Mouse (Mus musculus) frontal cortex, adult 2 months (tissue): ENCODE data around the gene Snip1. TPM values are rescaled to one million over a fixed set of nuclear protein-coding genes. Genes with fewer than 3 reads are reported as not detected.

Experiments used
- DNase-seq, 2 experiments: peaks; one replicate each; pipeline ENCODE4 v3.0.0; 2022; ENCODE audit warnings: low spot score in 1 of 2; ENCODE audit errors: extremely low spot score in 1 of 2
- polyA plus RNA-seq: library from polyadenylated mRNA; depleted of rRNA; stranded (reverse); fragments of >200 nt; gene quantifications from 2 replicates; pipeline ENCODE4 v1.2.3, GENCODE M21; 2012; rRNA removed

The Snip1 gene
- polyA plus RNA-seq = 11.6 and 12.0 TPM in 2 replicates

GRCm38 (mm10) chr4:125066490-125067370 is at the start of gene Snip1:
Gene Snip1, plus strand, starts transcription at chr4:125066672.
- peak; percentile 89 to 97 for DNase-seq

GRCm38 (mm10) chr4:125017431-125017830 is 49.0 kb upstream of the Snip1 start:
- DNase-seq = no peak

- peak in 1 of 2 experiments; percentile 36 for DNase-seq
Observed at GRCm38 (mm10) chr4:125020780-125021538, 45.5 kb upstream of the Snip1 start.

DNA sequence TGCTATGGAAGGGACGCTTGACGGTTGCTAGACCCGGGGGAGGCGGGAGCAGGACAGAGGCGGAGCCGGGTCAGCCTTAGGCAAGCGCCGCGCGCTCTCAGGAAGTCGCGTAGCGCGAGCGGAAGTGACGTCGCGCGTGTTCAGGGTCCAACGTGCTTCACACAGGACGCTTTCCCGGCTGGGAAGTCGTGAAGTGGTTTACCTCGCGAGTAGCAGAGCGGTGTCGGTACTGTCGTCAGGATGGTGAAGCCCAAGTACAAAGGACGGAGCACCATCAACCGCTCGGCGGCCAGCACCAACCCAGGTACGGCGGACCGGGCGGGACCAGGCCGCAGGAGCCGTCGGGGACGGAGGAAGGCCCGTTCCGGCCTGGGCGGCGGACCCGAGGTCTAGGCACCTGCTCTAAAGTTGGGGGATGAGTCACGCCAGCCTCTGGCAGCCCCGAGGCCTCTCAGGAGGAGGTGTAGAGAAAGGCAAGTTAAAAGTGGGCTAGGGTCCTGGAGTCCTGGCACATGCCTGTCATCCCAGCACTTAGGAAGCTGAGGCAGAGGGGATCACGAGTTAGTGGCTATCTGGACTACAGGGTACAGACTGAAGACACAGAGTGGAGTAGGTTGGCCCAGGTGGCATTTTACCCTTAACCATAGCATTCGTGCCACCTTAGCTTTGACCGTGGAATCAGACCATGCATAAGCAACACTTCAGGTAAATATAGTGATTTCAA is 36.4 kb upstream of the Snip1 start:
- DNase-seq = peak; percentile 86 to 93

DNA sequence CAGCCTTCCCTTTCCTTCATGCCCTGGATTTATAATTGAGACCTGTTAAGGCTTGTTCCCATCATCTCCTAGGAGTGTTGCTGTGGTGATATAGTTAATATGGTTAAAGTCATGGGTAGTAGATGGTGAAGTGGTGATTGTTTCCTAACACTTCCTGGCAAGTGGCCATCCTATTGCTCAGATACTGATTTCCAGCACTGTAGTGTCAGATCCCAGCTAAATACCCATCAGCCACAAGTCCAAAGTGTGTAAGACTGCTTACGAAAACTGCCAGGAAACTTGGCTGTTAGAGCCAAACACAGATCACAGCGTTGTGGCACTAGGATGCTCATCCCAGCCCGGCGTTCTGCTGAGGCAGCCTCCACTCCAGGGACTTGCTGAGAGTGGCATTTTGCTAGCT is 32.1 kb upstream of the Snip1 start:
- DNase-seq = no peak

DNA sequence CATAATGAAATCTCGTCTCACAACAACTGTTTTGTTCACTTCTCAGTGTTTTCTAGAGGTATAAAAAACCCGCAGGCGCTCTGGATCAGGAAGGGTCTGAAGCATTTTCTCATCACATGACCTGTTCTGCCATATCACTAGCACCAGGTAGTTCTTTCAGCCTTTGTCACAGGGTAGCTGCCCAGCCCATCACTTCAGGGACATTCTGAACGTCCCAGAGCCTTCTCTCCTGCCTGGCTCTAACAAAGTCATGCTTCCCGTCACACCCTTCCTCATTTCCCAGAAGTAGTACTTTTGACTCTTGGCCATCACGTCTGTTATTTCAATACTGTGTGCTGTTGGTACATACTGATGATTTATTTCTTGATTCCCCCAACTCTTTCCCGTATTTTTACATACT is 22.0 kb upstream of the Snip1 start:
- DNase-seq = no peak

GRCm38 (mm10) chr4:125055385-125055784 is 11.1 kb upstream of the Snip1 start:
- DNase-seq = no peak

- no peak for DNase-seq
Observed at GRCm38 (mm10) chr4:125056476-125056875, 10.0 kb upstream of the Snip1 start.

DNA sequence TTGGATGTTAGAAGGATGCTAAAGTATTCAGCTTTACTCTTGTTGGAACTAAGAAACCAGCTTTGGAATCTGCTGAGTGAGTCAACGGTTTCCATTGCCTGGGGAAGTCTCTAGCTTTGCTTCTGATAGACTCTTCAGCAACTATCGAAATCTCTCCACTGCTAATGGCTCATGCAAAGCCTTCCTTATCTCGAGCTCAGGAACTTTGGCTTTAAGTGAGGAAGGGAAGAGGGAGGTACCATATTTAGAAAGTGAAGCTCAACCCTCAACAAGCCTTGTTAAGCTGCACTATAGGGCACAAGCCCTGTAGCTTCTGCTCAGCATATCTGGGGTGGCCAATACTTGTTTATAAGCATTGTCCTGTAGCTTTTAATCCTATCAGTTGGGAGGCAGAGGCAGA is 9.2 kb upstream of the Snip1 start:
- no peak for DNase-seq

- no peak for DNase-seq
Observed at GRCm38 (mm10) chr4:125058033-125058432, 8.4 kb upstream of the Snip1 start.

GRCm38 (mm10) chr4:125059025-125059424 is 7.4 kb upstream of the Snip1 start:
- DNase-seq = peak in 1 of 2 experiments; percentile 66

DNA sequence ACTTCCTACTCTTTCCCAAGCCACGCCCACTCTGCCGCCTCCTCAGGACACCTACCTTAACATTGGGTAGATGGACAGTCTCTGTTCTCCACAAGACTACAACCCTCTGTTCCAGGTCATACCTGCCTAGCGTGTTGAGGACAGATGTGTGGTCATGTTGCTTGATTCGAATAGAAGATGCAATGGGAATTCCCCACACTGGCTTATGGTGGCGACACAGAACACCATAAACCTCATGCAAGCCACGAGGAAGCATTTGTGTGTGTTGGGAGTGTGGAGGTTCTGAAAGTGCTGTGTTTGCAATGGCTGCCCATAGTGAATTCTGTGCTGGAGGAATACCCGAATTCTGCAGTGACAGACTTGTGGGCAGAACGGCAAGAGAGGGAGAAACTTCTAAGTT is 2.6 kb upstream of the Snip1 start:
- no peak for DNase-seq

DNA sequence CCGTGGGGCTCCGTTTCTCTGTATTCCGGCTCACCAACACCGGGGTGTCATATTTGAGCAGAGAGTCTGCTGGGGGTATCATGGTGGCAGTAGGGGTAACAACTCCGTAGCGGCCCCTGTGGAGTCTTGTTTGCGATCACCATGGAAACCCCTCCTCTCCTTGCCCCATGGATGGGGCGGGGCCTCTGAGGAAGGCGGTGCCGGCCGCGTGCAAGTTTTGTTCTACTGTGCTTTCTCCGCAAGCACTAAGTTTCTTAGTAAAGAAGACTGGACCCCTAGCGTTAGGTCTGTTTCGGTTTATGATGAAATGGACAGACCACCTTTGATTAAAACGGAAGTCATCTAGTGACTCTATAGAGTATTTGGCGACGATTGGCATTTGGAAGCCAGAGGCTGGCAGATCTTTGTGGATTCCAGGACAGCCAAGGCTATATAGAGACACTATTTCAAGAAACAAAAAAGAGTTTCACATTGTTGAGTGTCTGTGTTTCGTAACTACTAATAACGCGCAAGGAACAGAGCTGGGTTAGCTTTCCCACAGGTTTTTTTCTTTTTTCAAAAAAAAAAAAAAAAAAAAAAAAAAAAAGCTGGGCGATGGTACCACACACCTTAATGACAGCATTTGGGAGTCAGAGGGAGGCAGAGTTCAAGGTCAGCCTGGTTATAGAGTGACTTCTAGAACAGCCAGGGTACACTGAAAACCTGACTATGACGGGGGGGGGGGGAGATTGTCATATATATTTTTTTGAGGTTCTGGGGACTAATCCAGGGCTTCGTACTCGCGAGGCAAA is 760 bp upstream of the Snip1 start, which contains the start of gene Dnali1:
Gene Dnali1, minus strand, starts transcription at position 187 of the 791 bp plus-strand sequence.
- DNase-seq = peak in 1 of 2 experiments; percentile 37

DNA sequence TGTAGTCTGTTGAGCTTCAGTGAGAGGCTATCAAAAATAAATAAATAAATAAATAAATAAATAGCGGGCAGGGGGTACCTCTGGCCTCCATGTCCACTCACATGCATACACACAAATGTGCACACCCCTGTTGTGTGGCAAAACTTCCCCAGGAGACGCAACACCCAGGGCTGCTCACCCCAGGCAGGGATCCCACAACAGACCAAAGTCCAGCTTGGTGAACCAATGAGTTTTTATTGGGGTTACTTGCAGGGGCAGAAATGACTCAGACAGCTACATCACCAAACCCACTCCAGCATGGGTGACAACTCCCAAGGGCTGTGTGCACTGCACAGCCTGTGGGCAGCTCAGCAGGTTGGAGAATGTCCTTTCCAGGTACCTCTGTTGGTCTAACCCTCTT is 11.2 kb downstream of the Snip1 start:
- no peak for DNase-seq

DNA sequence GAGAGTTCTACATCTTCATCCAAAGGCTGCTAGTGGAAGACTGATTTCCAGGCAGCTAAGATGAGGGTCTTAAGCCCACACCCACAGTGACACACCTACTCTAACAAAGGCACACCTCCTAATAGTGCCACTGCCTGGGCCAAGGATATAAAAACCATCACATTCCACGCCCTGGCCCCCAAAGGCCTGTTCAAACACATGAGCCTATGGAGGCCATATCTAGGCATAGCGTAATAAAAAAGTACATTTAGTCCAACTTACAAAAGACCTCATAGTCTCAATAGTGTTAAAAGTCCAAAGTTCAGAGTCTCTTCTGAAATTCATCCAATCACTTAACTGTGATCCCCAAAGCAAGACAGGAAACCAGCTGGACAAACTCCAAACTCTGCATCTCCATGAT is 12.2 kb downstream of the Snip1 start:
- DNase-seq = no peak

DNA sequence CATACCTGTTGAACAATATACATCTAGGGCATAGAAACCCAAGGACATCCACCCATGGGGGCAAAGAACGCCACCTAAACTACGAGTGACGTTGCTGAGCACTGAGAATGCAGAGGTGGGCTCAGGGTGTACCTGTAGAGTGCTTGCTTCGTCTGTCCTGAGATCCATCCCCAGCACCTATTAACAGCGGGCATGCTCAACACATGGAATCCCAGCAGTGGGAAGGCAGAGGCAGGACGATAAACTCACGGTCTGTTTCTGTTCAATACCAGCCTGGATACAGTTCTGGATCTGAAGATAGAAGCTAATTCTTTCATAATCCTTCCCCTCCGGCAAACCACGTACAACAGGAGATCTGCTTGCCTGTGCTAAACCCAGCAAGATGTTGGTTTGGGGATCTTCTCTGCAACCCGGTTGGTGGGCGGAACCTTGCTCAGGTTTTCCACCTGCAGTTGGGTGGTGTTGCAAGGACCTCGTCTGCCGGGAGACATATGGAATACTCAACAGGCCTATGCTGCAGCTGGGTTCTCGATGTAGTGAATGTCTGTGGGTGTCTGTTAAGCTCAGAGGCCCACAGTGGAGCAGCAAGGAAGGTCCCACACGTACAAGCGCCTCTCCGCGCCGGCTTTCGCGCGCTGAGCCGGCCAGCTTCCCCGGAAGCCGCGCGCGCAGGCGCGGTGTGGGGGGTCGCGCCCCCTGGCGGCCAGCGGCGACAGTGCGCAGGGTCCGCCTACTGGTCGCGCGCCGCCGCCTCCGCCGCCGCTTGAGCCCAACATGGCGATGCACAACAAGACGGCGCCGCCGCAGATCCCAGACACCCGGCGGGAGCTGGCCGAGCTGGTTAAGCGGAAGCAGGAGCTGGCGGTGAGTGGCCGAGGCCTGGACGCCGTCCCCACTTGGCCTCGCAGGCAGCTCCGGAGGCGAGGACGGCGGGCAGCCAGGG is 18.2 kb downstream of the Snip1 start, which contains the start of gene Meaf6:
Gene Meaf6, plus strand, starts transcription at position 732 of the 943 bp plus-strand sequence.
- DNase-seq = peak; percentile 72 to 94

DNA sequence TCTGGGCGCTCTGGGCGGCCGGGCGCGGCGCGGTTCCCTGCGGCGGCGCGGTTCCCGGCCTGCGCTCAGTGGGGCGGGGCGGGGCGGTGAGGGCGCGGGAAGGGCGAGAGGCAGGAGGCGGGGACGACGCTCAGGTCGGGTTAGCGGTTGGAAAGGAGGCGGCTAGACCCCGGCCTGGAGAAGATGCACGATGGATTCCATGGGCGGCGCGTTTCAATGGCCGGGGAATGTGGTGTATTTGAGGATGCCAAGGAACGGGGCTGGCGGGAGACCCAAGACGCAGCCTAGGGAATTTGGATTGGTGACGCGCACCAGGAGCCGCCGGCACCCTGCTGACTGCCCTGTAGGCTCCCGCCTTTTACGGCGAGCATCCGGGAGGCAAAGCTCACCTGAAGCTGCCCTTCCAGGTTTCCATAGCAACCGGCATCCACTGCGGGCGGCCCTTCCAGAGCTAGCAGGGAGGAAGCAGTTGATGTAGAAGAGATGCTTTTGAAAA is 18.9 kb downstream of the Snip1 start:
- DNase-seq = peak; percentile 58 to 75

GRCm38 (mm10) chr4:125093031-125093430 is 26.6 kb downstream of the Snip1 start:
- DNase-seq = no peak

- DNase-seq = no peak
Observed at GRCm38 (mm10) chr4:125096066-125096465, 29.6 kb downstream of the Snip1 start.
